16 mouse cellular contexts compared by ENCODE assay signal in the genomic region with DNA sequence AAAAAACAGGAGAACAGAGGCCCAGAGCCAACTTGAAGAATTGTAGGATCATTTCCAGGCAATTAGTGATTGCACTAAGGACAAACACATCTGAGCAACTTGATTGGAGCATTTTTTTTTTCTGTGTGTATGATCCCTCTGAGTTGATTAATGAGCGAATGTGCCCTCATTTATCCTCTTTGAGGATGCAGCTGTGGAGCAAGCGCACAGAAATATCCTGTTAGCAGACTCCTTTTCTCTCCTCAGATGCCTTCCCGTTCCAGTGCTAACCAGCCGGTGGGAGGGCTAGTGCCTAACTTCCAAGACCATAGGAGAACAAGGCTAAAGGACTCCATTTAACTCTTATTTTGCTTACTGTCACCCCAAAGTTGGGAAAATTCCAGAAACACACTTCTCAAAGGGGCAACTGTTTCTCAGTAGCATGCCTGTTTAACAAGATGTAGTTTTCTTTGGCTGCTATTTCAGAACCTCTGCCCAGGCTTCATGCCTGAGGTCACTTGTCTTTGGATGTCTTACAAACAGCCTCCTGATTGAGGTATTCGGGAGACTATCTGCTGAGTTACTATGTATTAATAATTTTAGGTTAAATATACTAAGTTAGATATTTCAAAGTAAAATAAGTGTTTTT.
DNase-seq lines count a peak whose midpoint lies in the region; ATAC-seq and TF ChIP-seq lines count a peak whose summit lies in the region.
"Had no signal": no experiment of that assay in that cellular context is flagged by ENCODE, and none has a peak within 500 bp of the region (broad histone marks: within the 10 kb centered on the region; RNA-seq: fewer than 3 reads in every experiment).

No protein-coding gene starts in this region.

- H3K9ac ChIP-seq in hindbrain, postnatal 0 days (replicated peaks; ENCODE audit: low read length) = no peak overlapping the region
- H3K9ac ChIP-seq in hindbrain, embryonic 11.5 days (ENCODE audit: low read depth, low read length) = no peak overlapping the region
- H3K9ac ChIP-seq in midbrain, postnatal 0 days (replicated peaks; ENCODE audit: low read length, poor library complexity, severe bottlenecking) = no peak overlapping the region
- H3K9ac ChIP-seq in midbrain, embryonic 11.5 days (ENCODE audit: low read length) = no peak overlapping the region
- H3K9ac ChIP-seq in forebrain, postnatal 0 days = no peak overlapping the region
- no peak overlapping the region for H3K9ac ChIP-seq in limb, embryonic 15.5 days
- H3K9ac ChIP-seq: embryonic facial prominence, embryonic 12.5 days; heart, embryonic 15.5 days; hindbrain, embryonic 14.5 days; liver, embryonic 12.5 days; midbrain, embryonic 12.5 days had no signal

- H3K27ac ChIP-seq in hindbrain, postnatal 0 days = no peak overlapping the region
- H3K27ac ChIP-seq in hindbrain, embryonic 11.5 days (ENCODE audit: low read depth, low read length) = no peak overlapping the region
- no peak overlapping the region for H3K27ac ChIP-seq in midbrain, postnatal 0 days (ENCODE audit: low read depth, low read length)
- H3K27ac ChIP-seq in midbrain, embryonic 11.5 days (ENCODE audit: low read depth, low read length) = no peak overlapping the region
- H3K27ac ChIP-seq in forebrain, postnatal 0 days (ENCODE audit: low read depth, low read length) = no peak overlapping the region
- peak overlapping the region; percentile 60 for H3K27ac ChIP-seq in limb, embryonic 15.5 days
- H3K27ac ChIP-seq: embryonic facial prominence, embryonic 12.5 days; heart, embryonic 15.5 days; hindbrain, embryonic 14.5 days; liver, embryonic 12.5 days; midbrain, embryonic 12.5 days had no signal

- H3K9me3 ChIP-seq in hindbrain, postnatal 0 days (ENCODE audit: low read length) = no peaks in the 10 kb centered on the region
- H3K9me3 ChIP-seq in hindbrain, embryonic 11.5 days (ENCODE audit: control insufficient read depth, low read length) = no peaks in the 10 kb centered on the region
- no peaks in the 10 kb centered on the region for H3K9me3 ChIP-seq in midbrain, postnatal 0 days (ENCODE audit: low read length)
- no peaks in the 10 kb centered on the region for H3K9me3 ChIP-seq in midbrain, embryonic 11.5 days (ENCODE audit: control insufficient read depth, low read length)
- H3K9me3 ChIP-seq in forebrain, postnatal 0 days (ENCODE audit: low read length) = no peaks in the 10 kb centered on the region
- no peaks in the 10 kb centered on the region for H3K9me3 ChIP-seq in limb, embryonic 15.5 days
- H3K9me3 ChIP-seq: embryonic facial prominence, embryonic 12.5 days; heart, embryonic 15.5 days; liver, embryonic 12.5 days; midbrain, embryonic 12.5 days had no signal

- WGBS in hindbrain, postnatal 0 days = 46% methylated on average over 5 of the region's 5 CpGs
- WGBS in hindbrain, embryonic 11.5 days = 79% methylated on average over 5 of the region's 5 CpGs
- WGBS in midbrain, postnatal 0 days = 78% methylated on average over 5 of the region's 5 CpGs
- WGBS in midbrain, embryonic 11.5 days = 84% methylated on average over 5 of the region's 5 CpGs
- 33% methylated on average over 5 of the region's 5 CpGs for WGBS in forebrain, postnatal 0 days
- WGBS in limb, embryonic 15.5 days = 49% methylated on average over 5 of the region's 5 CpGs

- no peak for ATAC-seq in hindbrain, postnatal 0 days
- no peak for ATAC-seq in hindbrain, embryonic 11.5 days (ENCODE audit: low FRiP score)
- ATAC-seq in midbrain, postnatal 0 days (ENCODE audit: low FRiP score) = no peak
- ATAC-seq in midbrain, embryonic 11.5 days (ENCODE audit: low FRiP score) = no peak
- peak; percentile 69 for ATAC-seq in forebrain, postnatal 0 days
- ATAC-seq in limb, embryonic 15.5 days (ENCODE audit: insufficient number of reproducible peaks, low FRiP score, low TSS enrichment, low read depth) = no peak
- ATAC-seq: liver, embryonic 12.5 days; Patski had no signal

- DNase-seq in hindbrain, postnatal 0 days (ENCODE audit: low spot score) = peak; percentile 3
- no peak for DNase-seq in hindbrain, embryonic 11.5 days (ENCODE audit: low spot score)
- DNase-seq in midbrain, postnatal 0 days (ENCODE audit: low spot score) = peak; percentile 14
- DNase-seq in midbrain, embryonic 11.5 days (ENCODE audit: low spot score, missing footprints) = no peak
- peak; percentile 42 for DNase-seq in forebrain, postnatal 0 days
- no peak for DNase-seq in MN1 (ENCODE audit: low spot score)
- DNase-seq: cerebellum, postnatal 14 days; lung, postnatal 14 days had no signal

- H3K4me2 ChIP-seq in hindbrain, postnatal 0 days (ENCODE audit: low read depth, low read length) = no peak overlapping the region
- no peak overlapping the region for H3K4me2 ChIP-seq in hindbrain, embryonic 11.5 days (replicated peaks; ENCODE audit: low read depth, low read length)
- no peak overlapping the region for H3K4me2 ChIP-seq in midbrain, postnatal 0 days (ENCODE audit: low read depth, low read length, poor library complexity, severe bottlenecking)
- no peak overlapping the region for H3K4me2 ChIP-seq in midbrain, embryonic 11.5 days
- no peak overlapping the region for H3K4me2 ChIP-seq in forebrain, postnatal 0 days (ENCODE audit: low read depth)
- H3K4me2 ChIP-seq in limb, embryonic 15.5 days = no peak overlapping the region
- H3K4me2 ChIP-seq: embryonic facial prominence, embryonic 12.5 days; heart, embryonic 15.5 days; hindbrain, embryonic 14.5 days; liver, embryonic 12.5 days; midbrain, embryonic 12.5 days had no signal

- no peak overlapping the region for H3K4me3 ChIP-seq in hindbrain, postnatal 0 days (ENCODE audit: low read length)
- H3K4me3 ChIP-seq in hindbrain, embryonic 11.5 days (ENCODE audit: low read depth, low read length) = no peak overlapping the region
- H3K4me3 ChIP-seq in midbrain, postnatal 0 days (ENCODE audit: low read depth, low read length) = no peak overlapping the region
- H3K4me3 ChIP-seq in midbrain, embryonic 11.5 days (ENCODE audit: low read depth, low read length) = no peak overlapping the region
- H3K4me3 ChIP-seq in forebrain, postnatal 0 days (ENCODE audit: low read depth, low read length) = no peak overlapping the region
- no peak overlapping the region for H3K4me3 ChIP-seq in limb, embryonic 15.5 days
- H3K4me3 ChIP-seq: embryonic facial prominence, embryonic 12.5 days; heart, embryonic 15.5 days; liver, embryonic 12.5 days; midbrain, embryonic 12.5 days had no signal

- H3K4me1 ChIP-seq in hindbrain, postnatal 0 days (ENCODE audit: insufficient read depth, low read length) = no peaks in the 10 kb centered on the region
- no peaks in the 10 kb centered on the region for H3K4me1 ChIP-seq in hindbrain, embryonic 11.5 days (replicated peaks; ENCODE audit: control insufficient read depth, insufficient read depth, low read length)
- no peaks in the 10 kb centered on the region for H3K4me1 ChIP-seq in midbrain, postnatal 0 days (ENCODE audit: insufficient read depth, low read length)
- H3K4me1 ChIP-seq in midbrain, embryonic 11.5 days (ENCODE audit: control insufficient read depth, insufficient read depth, low read length) = no peaks in the 10 kb centered on the region
- H3K4me1 ChIP-seq in forebrain, postnatal 0 days (ENCODE audit: insufficient read depth) = no peaks in the 10 kb centered on the region
- no peaks in the 10 kb centered on the region for H3K4me1 ChIP-seq in limb, embryonic 15.5 days
- H3K4me1 ChIP-seq: embryonic facial prominence, embryonic 12.5 days; heart, embryonic 15.5 days; liver, embryonic 12.5 days; midbrain, embryonic 12.5 days had no signal

- no peaks in the 10 kb centered on the region for H3K27me3 ChIP-seq in hindbrain, postnatal 0 days (ENCODE audit: insufficient read depth, low read length)
- H3K27me3 ChIP-seq in hindbrain, embryonic 11.5 days (ENCODE audit: control insufficient read depth, insufficient read depth, low read length) = no peaks in the 10 kb centered on the region
- H3K27me3 ChIP-seq in midbrain, postnatal 0 days (ENCODE audit: insufficient read depth, low read length) = no peaks in the 10 kb centered on the region
- H3K27me3 ChIP-seq in midbrain, embryonic 11.5 days (ENCODE audit: control insufficient read depth, insufficient read depth, low read length) = no peaks in the 10 kb centered on the region
- H3K27me3 ChIP-seq in forebrain, postnatal 0 days (ENCODE audit: insufficient read depth, low read length) = no peaks in the 10 kb centered on the region
- no peaks in the 10 kb centered on the region for H3K27me3 ChIP-seq in limb, embryonic 15.5 days
- H3K27me3 ChIP-seq: CH12.LX; embryonic facial prominence, embryonic 12.5 days; heart, embryonic 15.5 days; liver, embryonic 12.5 days; midbrain, embryonic 12.5 days; Patski had no signal

- no peaks in the 10 kb centered on the region for H3K36me3 ChIP-seq in hindbrain, postnatal 0 days (ENCODE audit: insufficient read depth, low read length)
- no peaks in the 10 kb centered on the region for H3K36me3 ChIP-seq in hindbrain, embryonic 11.5 days (ENCODE audit: control insufficient read depth, insufficient read depth, low read length)
- no peaks in the 10 kb centered on the region for H3K36me3 ChIP-seq in midbrain, postnatal 0 days (ENCODE audit: insufficient read depth, low read length)
- H3K36me3 ChIP-seq in midbrain, embryonic 11.5 days (ENCODE audit: control insufficient read depth, insufficient read depth, low read length) = no peaks in the 10 kb centered on the region
- no peaks in the 10 kb centered on the region for H3K36me3 ChIP-seq in forebrain, postnatal 0 days (ENCODE audit: insufficient read depth)
- H3K36me3 ChIP-seq in limb, embryonic 15.5 days = no peaks in the 10 kb centered on the region
- H3K36me3 ChIP-seq: embryonic facial prominence, embryonic 12.5 days; heart, embryonic 15.5 days; liver, embryonic 12.5 days; midbrain, embryonic 12.5 days had no signal

- TF ChIP-seq CTCF in hindbrain, postnatal 0 days (IDR thresholded peaks at IDR 0.05; ENCODE audit: low read depth) = no peak
- TF ChIP-seq CTCF in midbrain, postnatal 0 days (IDR thresholded peaks at IDR 0.05) = no peak
- no peak for TF ChIP-seq CTCF in forebrain, postnatal 0 days (IDR thresholded peaks at IDR 0.05; ENCODE audit: low read depth)

Comparison
In these comparisons a context has a peak if more than half of its experiments do, and no peak if none do; other contexts are left out.
1. DNase-seq: peak in hindbrain, postnatal 0 days (single experiment), midbrain, postnatal 0 days (single experiment) and forebrain, postnatal 0 days (single experiment); none in hindbrain, embryonic 11.5 days (single experiment), midbrain, embryonic 11.5 days (single experiment) and MN1 (single experiment).